Mouse (Mus musculus) midbrain, embryonic 13.5 days (tissue): ENCODE results near the gene Eif4b. TPM values are rescaled to one million over a fixed set of nuclear protein-coding genes. Genes with fewer than 3 reads are reported as not detected.

Experiments used
- ATAC-seq: fragments of 200-750 bp; cut with Nextera tagmentation; 2 replicates; pipeline ENCODE4 v1.8.0; 2017; ENCODE audit warnings: mild to moderate bottlenecking, moderate TSS enrichment, moderate library complexity
- H3K27ac ChIP-seq: fragments of 300-500 bp; sonication (generic); 2 replicates; pipeline ENCODE4 v1.5.1; 2015; ENCODE audit warnings: inconsistent platforms, mild to moderate bottlenecking, moderate library complexity
- H3K27me3 ChIP-seq: fragments of 300-500 bp; sonication (generic); 2 replicates; pipeline ENCODE4 v1.6.1; 2015; ENCODE audit warnings: mild to moderate bottlenecking, inconsistent platforms
- H3K36me3 ChIP-seq: fragments of 300-500 bp; sonication (generic); 2 replicates; pipeline ENCODE4 v1.6.1; 2015; ENCODE audit warnings: mild to moderate bottlenecking, inconsistent platforms
- H3K4me1 ChIP-seq: fragments of 300-500 bp; sonication (generic); replicated peaks from 2 replicates; pipeline ENCODE4 v1.6.1; 2015; ENCODE audit warnings: inconsistent platforms
- H3K4me2 ChIP-seq: fragments of 300-500 bp; sonication (generic); replicated peaks from 2 replicates; pipeline ENCODE4 v1.6.1; 2015; ENCODE audit warnings: moderate library complexity, mild to moderate bottlenecking, inconsistent platforms
- H3K4me3 ChIP-seq: fragments of 300-500 bp; sonication (generic); replicated peaks from 2 replicates; pipeline ENCODE4 v1.5.1; 2015; ENCODE audit warnings: mild to moderate bottlenecking, inconsistent platforms
- H3K9ac ChIP-seq: fragments of 300-500 bp; sonication (generic); replicated peaks from 2 replicates; pipeline ENCODE4 v1.6.1; 2015; ENCODE audit warnings: mild to moderate bottlenecking, inconsistent platforms
- H3K9me3 ChIP-seq: fragments of 300-500 bp; sonication (generic); 2 replicates; pipeline ENCODE4 v1.6.1; 2016; ENCODE audit warnings: mild to moderate bottlenecking, inconsistent platforms
- WGBS: fragments of 180-500 bp; shearing (Covaris S2); methylation state at CpG from one replicate; pipeline ENCODE4 v1.1.7; 2015; 5-methylcytosine and 5-hydroxymethylcytosine counted together
- polyA plus RNA-seq: library from polyadenylated mRNA; unstranded; fragments of >200 nt; fragmentation: Nextera tagmentation; extraction: Ambion mirVana; gene quantifications from 2 replicates; pipeline ENCODE4 v1.2.1, GENCODE M21; 2015

Eif4b gene
- polyA plus RNA-seq, 1 experiment from 2014 or later = 89.9 TPM

GRCm38 (mm10) chr15:102106754-102107456 lies 33.3 kb downstream of the Eif4b start:
- H3K9ac ChIP-seq = peak overlapping the region; percentile 41; the same call in 1 of the 2 replicates
- H3K36me3 ChIP-seq = no peaks in the 10 kb centered on the region
- H3K27me3 ChIP-seq = peaks cover 59% of the 10 kb centered on the region
- peaks cover 47% of the 10 kb centered on the region for H3K4me1 ChIP-seq
- H3K27ac ChIP-seq = no peak overlapping the region
- peak overlapping the region; percentile 57 for H3K4me2 ChIP-seq
- 6% methylated on average over 38 of the region's 38 CpGs for WGBS
- ATAC-seq = no peak
- H3K9me3 ChIP-seq = no peaks in the 10 kb centered on the region
- peak overlapping the region; percentile 32 for H3K4me3 ChIP-seq

- Histone ChIP-seq H3K4me2 (no peak overlapping the region), H3K4me1 (peaks cover 36% of the 10 kb centered on the region), H3K9ac (no peak overlapping the region), H3K9me3 (no peaks in the 10 kb centered on the region), H3K4me3 (no peak overlapping the region), H3K27ac (no peak overlapping the region), H3K27me3 (peaks cover 49% of the 10 kb centered on the region), H3K36me3 (no peaks in the 10 kb centered on the region)
- ATAC-seq = 0 out of 2 replicates have a peak, but pooled peaks have one; percentile 15
- WGBS = 33% methylated on average over 13 of the region's 13 CpGs
These were observed 34.4 kb downstream of the Eif4b start for GRCm38 (mm10) chr15:102107689-102108573.

- peak; percentile 8; the same call in 1 of the 2 replicates for ATAC-seq
- H3K9ac ChIP-seq = no peak overlapping the region
- peaks cover 27% of the 10 kb centered on the region for H3K4me1 ChIP-seq
- H3K9me3 ChIP-seq = no peaks in the 10 kb centered on the region
- H3K4me3 ChIP-seq = no peak overlapping the region
- no peaks in the 10 kb centered on the region for H3K36me3 ChIP-seq
- peaks cover 45% of the 10 kb centered on the region for H3K27me3 ChIP-seq
- H3K27ac ChIP-seq = no peak overlapping the region
- 47% methylated on average over 18 of the region's 18 CpGs for WGBS
- H3K4me2 ChIP-seq = no peak overlapping the region
These were observed 35.3 kb downstream of the Eif4b start for GRCm38 (mm10) chr15:102108651-102109525.

GRCm38 (mm10) chr15:102110271-102110670 lies 36.7 kb downstream of the Eif4b start:
- Histone ChIP-seq H3K27me3 (peaks cover 33% of the 10 kb centered on the region), H3K4me1 (peaks cover 26% of the 10 kb centered on the region), H3K9me3 (no peaks in the 10 kb centered on the region), H3K9ac (no peak overlapping the region), H3K4me2 (no peak overlapping the region), H3K4me3 (no peak overlapping the region), H3K27ac (no peak overlapping the region), H3K36me3 (0 out of 2 replicates have a peak, but pooled peaks cover under 1% of the 10 kb centered on the region)
- no peak for ATAC-seq
- WGBS = 90% methylated on average over 7 of the region's 7 CpGs

- Histone ChIP-seq H3K36me3 (peaks cover 6% of the 10 kb centered on the region), H3K4me2 (no peak overlapping the region), H3K4me1 (peaks cover 22% of the 10 kb centered on the region), H3K9me3 (no peaks in the 10 kb centered on the region), H3K9ac (no peak overlapping the region), H3K27me3 (peaks cover 27% of the 10 kb centered on the region), H3K27ac (no peak overlapping the region), H3K4me3 (no peak overlapping the region)
- 73% methylated on average over 29 of the region's 29 CpGs for WGBS
- no peak for ATAC-seq
These were observed 37.3 kb downstream of the Eif4b start for GRCm38 (mm10) chr15:102110701-102111494.

GRCm38 (mm10) chr15:102111495-102111829 lies 37.9 kb downstream of the Eif4b start:
- Histone ChIP-seq H3K4me2 (no peak overlapping the region), H3K36me3 (peaks cover 12% of the 10 kb centered on the region), H3K27ac (no peak overlapping the region), H3K27me3 (peaks cover 21% of the 10 kb centered on the region), H3K9me3 (no peaks in the 10 kb centered on the region), H3K4me1 (peaks cover 18% of the 10 kb centered on the region), H3K9ac (no peak overlapping the region), H3K4me3 (no peak overlapping the region)
- ATAC-seq = no peak
- WGBS = 77% methylated on average over 11 of the region's 11 CpGs

DNA sequence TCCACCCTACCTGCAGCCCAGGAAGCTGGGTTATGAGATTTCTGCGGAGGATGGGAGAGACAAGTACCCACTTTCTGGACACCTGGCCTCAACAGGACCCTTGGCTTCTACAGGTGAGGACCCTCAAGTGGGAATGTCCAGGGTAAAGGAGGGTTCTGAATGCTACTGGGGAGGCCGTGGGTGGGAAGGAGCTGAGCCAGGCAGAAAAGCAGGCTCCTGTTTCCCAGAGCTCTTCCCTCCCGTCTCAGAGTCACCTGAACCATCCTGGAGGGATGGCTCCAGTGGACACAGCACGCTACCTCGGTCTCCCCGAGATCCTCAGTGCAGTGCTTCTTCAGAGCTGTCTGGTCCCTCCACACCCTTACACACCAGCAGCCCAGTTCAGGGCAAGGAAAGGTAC lies 38.6 kb downstream of the Eif4b start:
- peaks cover 14% of the 10 kb centered on the region for H3K27me3 ChIP-seq
- no peak overlapping the region for H3K4me2 ChIP-seq
- no peak overlapping the region for H3K4me3 ChIP-seq
- peaks cover 11% of the 10 kb centered on the region for H3K4me1 ChIP-seq
- no peak overlapping the region for H3K9ac ChIP-seq
- no peaks in the 10 kb centered on the region for H3K9me3 ChIP-seq
- no peak overlapping the region for H3K27ac ChIP-seq
- WGBS = 88% methylated on average over 6 of the region's 6 CpGs
- ATAC-seq = no peak
- H3K36me3 ChIP-seq = peaks cover 19% of the 10 kb centered on the region

- 86% methylated on average over 8 of the region's 8 CpGs for WGBS
- Histone ChIP-seq H3K27ac (no peak overlapping the region), H3K4me2 (no peak overlapping the region), H3K9me3 (no peaks in the 10 kb centered on the region), H3K4me3 (no peak overlapping the region), H3K9ac (no peak overlapping the region), H3K36me3 (peaks cover 26% of the 10 kb centered on the region), H3K4me1 (peaks cover 13% of the 10 kb centered on the region; the same call in 1 of the 2 replicates), H3K27me3 (peaks cover 7% of the 10 kb centered on the region)
- no peak for ATAC-seq
These were observed 39.3 kb downstream of the Eif4b start for GRCm38 (mm10) chr15:102112827-102113226.

- 84% methylated on average over 4 of the region's 4 CpGs for WGBS
- Histone ChIP-seq H3K4me2 (no peak overlapping the region), H3K9ac (no peak overlapping the region), H3K27me3 (0 out of 2 replicates have a peak, but pooled peaks cover 2% of the 10 kb centered on the region), H3K9me3 (no peaks in the 10 kb centered on the region), H3K4me3 (no peak overlapping the region), H3K27ac (no peak overlapping the region), H3K4me1 (peaks cover 13% of the 10 kb centered on the region; the same call in 1 of the 2 replicates), H3K36me3 (peaks cover 34% of the 10 kb centered on the region)
- ATAC-seq = no peak
These were observed 40.1 kb downstream of the Eif4b start for GRCm38 (mm10) chr15:102113674-102114073.

GRCm38 (mm10) chr15:102114651-102115260 lies 41.2 kb downstream of the Eif4b start:
- Histone ChIP-seq H3K4me2 (no peak overlapping the region), H3K36me3 (peaks cover 45% of the 10 kb centered on the region), H3K27me3 (no peaks in the 10 kb centered on the region), H3K9me3 (no peaks in the 10 kb centered on the region), H3K27ac (no peak overlapping the region), H3K4me1 (peaks cover 9% of the 10 kb centered on the region; the same call in 1 of the 2 replicates), H3K9ac (no peak overlapping the region), H3K4me3 (no peak overlapping the region)
- ATAC-seq = no peak
- WGBS = 90% methylated on average over 7 of the region's 7 CpGs
